Mouse (Mus musculus) bone marrow macrophage, adult 2 months (primary cell): ENCODE results near the gene Ifng.

Experiments
- CTCF ChIP-seq: IDR thresholded peaks from 2 replicates; pipeline ENCODE4 v1.5.1; 2012; ENCODE audit warnings: low read depth, mild to moderate bottlenecking, low read length, moderate library complexity
- POLR2A ChIP-seq: IDR thresholded peaks from 2 replicates; pipeline ENCODE4 v1.6.1; 2012; ENCODE audit warnings: mild to moderate bottlenecking, low read depth, low read length, borderline replicate concordance

DNA sequence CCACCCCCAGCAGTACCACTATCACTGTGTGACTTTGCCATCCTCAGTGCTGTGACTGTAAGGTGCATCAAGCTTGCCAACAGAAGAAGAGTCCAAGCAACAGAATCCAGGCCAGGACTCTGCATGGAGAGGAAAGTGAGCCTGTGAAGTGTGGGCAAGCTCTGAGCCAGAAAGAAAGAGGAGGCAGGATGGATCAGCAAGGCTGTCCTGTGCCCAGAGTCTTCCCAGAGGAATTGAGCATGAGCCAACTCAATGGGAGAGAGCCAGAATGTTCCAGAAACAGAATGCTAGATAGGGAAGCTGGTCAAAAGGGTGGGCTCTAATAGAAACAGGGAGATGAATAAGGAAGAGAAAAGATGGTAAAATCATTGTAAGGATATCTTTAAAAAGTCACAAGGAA, 19.9 kb upstream of the Ifng start:
- TF ChIP-seq POLR2A (no peak), CTCF (no peak)
